Mouse (Mus musculus) liver, embryonic 11.5 days (tissue): ENCODE data around the gene Mn1. TPM values are rescaled to one million over a fixed set of nuclear protein-coding genes. Genes with fewer than 3 reads are reported as not detected.

ENCODE experiments used
- ATAC-seq: fragments of 200-750 bp; cut with Nextera tagmentation; replicated peaks from 2 replicates; pipeline ENCODE4 v1.8.0; 2017; ENCODE audit warnings: moderate number of reproducible peaks, mild to moderate bottlenecking, moderate TSS enrichment, moderate library complexity; ENCODE audit not compliant: low FRiP score
- DNase-seq: peaks from one replicate; pipeline ENCODE4 v3.0.0-alpha.2; 2017; ENCODE audit warnings: low spot score
- H3K27ac ChIP-seq: fragments of 300-500 bp; sonication (generic); 2 replicates; pipeline ENCODE4 v1.5.1; 2014; ENCODE audit warnings: mild to moderate bottlenecking, low read depth, low read length, control low read depth
- H3K27me3 ChIP-seq: fragments of 300-500 bp; sonication (generic); replicated peaks from 2 replicates; pipeline ENCODE4 v1.6.1; 2014; ENCODE audit warnings: low read length, mixed read lengths; ENCODE audit not compliant: control insufficient read depth, insufficient read depth
- H3K36me3 ChIP-seq: fragments of 300-500 bp; sonication (generic); 2 replicates; pipeline ENCODE4 v1.6.1; 2014; ENCODE audit warnings: mild to moderate bottlenecking, low read length, moderate library complexity, mixed read lengths; ENCODE audit not compliant: control insufficient read depth, insufficient read depth
- H3K4me1 ChIP-seq: fragments of 300-500 bp; sonication (generic); replicated peaks from 2 replicates; pipeline ENCODE4 v1.6.1; 2014; ENCODE audit warnings: low read length, mixed read lengths; ENCODE audit not compliant: control insufficient read depth, insufficient read depth
- H3K4me2 ChIP-seq: fragments of 300-500 bp; sonication (generic); 2 replicates; pipeline ENCODE4 v1.6.1; 2014; ENCODE audit warnings: mild to moderate bottlenecking, control low read depth, moderate library complexity
- H3K4me3 ChIP-seq: fragments of 300-500 bp; sonication (generic); 2 replicates; pipeline ENCODE4 v1.5.1; 2014; ENCODE audit warnings: low read depth, low read length, control low read depth
- H3K9ac ChIP-seq: fragments of 300-500 bp; sonication (generic); 2 replicates; pipeline ENCODE4 v1.6.1; 2014; ENCODE audit warnings: low read depth, low read length, control low read depth
- H3K9me3 ChIP-seq: fragments of 300-500 bp; sonication (generic); 2 replicates; pipeline ENCODE4 v1.6.1; 2016; ENCODE audit warnings: low read length, inconsistent platforms, mixed read lengths; ENCODE audit not compliant: control insufficient read depth
- WGBS: fragments of 180-500 bp; shearing (Covaris S2); extraction: QIAGEN DNeasy Blood & Tissue Kit; methylation state at CpG from one replicate; pipeline ENCODE4 v1.1.7; 2014; 5-methylcytosine and 5-hydroxymethylcytosine counted together
- polyA plus RNA-seq: library from polyadenylated mRNA; unstranded; fragments of >200 nt; fragmentation: Nextera tagmentation; extraction: Ambion mirVana; gene quantifications from 2 replicates; pipeline ENCODE4 v1.2.1, GENCODE M21; 2014

Gene Mn1
- polyA plus RNA-seq, 1 experiment from 2014 or later, result 5.3 TPM

DNA sequence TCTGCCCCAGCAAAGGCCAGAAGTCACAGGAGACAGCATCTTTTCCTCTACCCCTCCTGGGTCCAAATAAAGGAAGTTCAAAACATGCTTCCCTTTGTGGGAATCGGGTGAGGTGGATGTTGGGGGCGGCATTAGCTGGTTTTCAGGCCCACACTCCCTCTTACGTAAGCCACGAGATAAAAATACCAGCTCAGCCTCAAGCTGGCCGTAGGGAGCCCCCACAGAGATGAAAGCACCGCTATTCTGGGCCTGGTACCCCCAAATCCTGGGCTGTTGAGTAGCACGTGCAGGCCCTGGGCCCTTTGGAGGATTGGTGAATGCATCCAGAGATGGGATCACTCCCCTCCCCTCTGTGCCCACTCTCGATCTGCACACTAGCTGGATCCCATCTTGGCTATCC, 32.5 kb downstream of the Mn1 start:
- no peak for DNase-seq
- Histone ChIP-seq H3K9ac (no peak overlapping the region), H3K36me3 (0 out of 2 replicates have a peak, but pooled peaks cover under 1% of the 10 kb centered on the region), H3K27me3 (no peaks in the 10 kb centered on the region), H3K4me2 (no peak overlapping the region), H3K27ac (no peak overlapping the region), H3K9me3 (no peaks in the 10 kb centered on the region), H3K4me3 (no peak overlapping the region), H3K4me1 (no peaks in the 10 kb centered on the region)
- ATAC-seq, result no peak
- 48% methylated on average over 8 of the region's 8 CpGs for WGBS

DNA sequence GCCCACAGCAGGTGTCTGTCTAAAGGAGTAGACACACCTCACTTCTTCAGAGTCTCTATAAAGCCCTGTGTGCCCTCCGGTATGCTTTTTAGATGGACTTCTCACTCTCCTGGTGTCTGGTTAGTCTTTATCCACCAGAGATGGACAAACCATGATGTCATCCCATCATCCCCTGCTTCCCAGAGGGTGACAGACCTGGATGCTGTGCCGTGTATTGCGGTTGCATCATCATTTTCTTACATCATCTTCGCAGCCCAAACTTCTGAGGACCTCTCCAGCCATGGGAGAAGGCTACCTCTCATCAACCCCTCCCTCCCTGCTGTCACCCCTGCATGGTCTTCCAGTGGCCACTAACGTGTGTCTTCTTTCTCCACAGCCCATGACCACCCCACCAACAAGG, 37.1 kb downstream of the Mn1 start:
- Histone ChIP-seq H3K36me3 (no peaks in the 10 kb centered on the region), H3K27ac (no peak overlapping the region), H3K9ac (no peak overlapping the region), H3K4me1 (no peaks in the 10 kb centered on the region), H3K4me2 (no peak overlapping the region), H3K27me3 (no peaks in the 10 kb centered on the region), H3K4me3 (no peak overlapping the region), H3K9me3 (no peaks in the 10 kb centered on the region)
- ATAC-seq (no peak), DNase-seq (no peak)
- 81% methylated on average over 5 of the region's 5 CpGs for WGBS

DNA sequence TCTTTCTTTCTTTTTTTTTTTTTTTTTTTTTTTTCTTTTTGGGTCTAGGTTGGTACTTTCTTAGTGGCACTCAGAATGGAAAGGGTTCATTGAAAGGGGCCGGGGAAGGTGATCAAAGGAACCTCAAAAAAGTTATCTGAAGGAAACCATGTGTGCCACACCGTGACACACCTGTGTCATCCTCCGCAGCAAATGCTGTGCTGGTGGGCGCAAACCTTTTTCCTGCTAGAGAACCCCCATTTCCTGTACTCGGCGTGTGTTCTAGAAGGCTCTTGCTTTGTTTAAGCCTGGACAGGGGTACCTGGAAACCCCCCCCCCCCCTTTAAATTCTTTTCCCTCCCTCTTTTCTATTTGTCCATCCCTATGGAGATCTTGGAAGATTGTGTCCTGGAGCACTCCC, 37.7 kb downstream of the Mn1 start:
- Histone ChIP-seq H3K9me3 (no peaks in the 10 kb centered on the region), H3K4me1 (no peaks in the 10 kb centered on the region), H3K4me3 (no peak overlapping the region), H3K36me3 (no peaks in the 10 kb centered on the region), H3K9ac (no peak overlapping the region), H3K4me2 (no peak overlapping the region), H3K27me3 (no peaks in the 10 kb centered on the region), H3K27ac (no peak overlapping the region)
- 83% methylated on average over 6 of the region's 6 CpGs for WGBS
- no peak for DNase-seq
- ATAC-seq, result no peak

DNA sequence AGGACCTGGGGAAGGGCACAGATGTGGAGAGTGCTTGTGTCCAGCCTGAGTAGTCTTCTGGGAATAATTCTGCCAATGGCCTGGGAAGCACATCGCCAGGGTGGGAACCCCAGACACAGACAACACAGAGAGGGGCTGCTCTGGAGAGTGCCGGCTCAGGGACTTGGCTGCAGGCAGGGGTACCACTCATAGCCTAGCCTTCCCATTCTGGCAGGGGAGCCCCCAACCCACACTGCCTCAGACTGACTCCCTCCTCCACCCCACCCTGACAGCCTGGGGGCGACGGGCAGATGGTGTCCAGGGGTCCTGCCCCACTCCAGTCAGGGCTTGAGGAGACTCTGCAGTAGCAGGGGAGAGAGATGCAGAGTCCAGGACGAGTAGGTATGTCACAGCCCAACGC, 41.5 kb downstream of the Mn1 start:
- no peaks in the 10 kb centered on the region for H3K27me3 ChIP-seq
- H3K9ac ChIP-seq, result no peak overlapping the region
- no peak overlapping the region for H3K4me2 ChIP-seq
- no peaks in the 10 kb centered on the region for H3K4me1 ChIP-seq
- no peak for DNase-seq
- no peak for ATAC-seq
- H3K36me3 ChIP-seq, result no peaks in the 10 kb centered on the region
- no peak overlapping the region for H3K4me3 ChIP-seq
- H3K27ac ChIP-seq, result no peak overlapping the region
- no peaks in the 10 kb centered on the region for H3K9me3 ChIP-seq
- WGBS, result 86% methylated on average over 6 of the region's 6 CpGs

DNA sequence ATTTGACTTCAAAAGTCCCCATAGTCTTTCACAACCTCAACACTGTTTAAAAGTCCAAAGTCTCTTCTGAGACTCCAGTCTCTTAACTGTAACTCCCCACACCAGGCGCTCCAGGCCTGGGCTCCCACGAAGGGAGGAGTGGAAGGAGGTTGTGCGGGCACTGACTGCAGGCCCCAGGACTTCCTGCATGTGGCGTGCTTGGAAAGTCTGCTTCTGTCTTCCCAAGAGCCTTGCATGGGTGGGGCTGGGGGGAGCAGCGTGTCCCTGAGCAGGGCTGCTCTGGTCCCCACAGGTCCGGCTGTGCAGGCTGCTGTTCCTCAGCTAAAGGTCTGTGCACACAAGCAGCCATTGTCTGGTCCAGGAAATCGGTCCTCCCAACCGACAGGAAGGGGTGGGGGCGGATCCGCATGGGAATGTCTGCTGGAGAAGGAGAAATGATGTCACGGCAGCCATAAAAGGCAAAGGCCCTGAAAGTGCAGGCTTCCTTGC, 48.7 kb downstream of the Mn1 start:
- no peak overlapping the region for H3K9ac ChIP-seq
- ATAC-seq (no peak; the same call in 1 of the 2 replicates), DNase-seq (no peak)
- peaks cover 3% of the 10 kb centered on the region; the same call in 1 of the 2 replicates for H3K9me3 ChIP-seq
- no peak overlapping the region for H3K4me3 ChIP-seq
- H3K4me1 ChIP-seq, result peaks cover 3% of the 10 kb centered on the region
- H3K27me3 ChIP-seq, result no peaks in the 10 kb centered on the region
- no peaks in the 10 kb centered on the region for H3K36me3 ChIP-seq
- H3K27ac ChIP-seq, result no peak overlapping the region
- WGBS, result 52% methylated on average over 11 of the region's 11 CpGs
- no peak overlapping the region for H3K4me2 ChIP-seq

DNA sequence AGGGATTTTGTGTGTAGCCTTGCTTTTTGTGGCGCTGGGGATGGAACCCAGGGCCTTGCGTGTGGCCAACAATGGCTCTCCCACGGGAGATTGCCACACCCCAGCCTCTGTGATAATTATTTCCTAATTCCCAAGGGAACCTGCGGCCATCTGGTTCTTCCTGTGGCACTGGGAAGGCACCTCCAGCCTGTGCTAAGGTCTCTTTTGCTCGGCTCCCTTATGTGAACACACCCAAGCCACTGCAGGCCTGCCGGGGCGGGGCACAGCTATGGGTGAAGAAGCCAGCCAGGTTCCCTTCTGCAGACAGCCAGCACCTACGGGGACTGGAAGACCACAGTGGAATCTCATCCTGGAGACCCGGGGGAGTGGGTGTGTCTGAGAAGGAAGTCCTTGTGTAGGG, 49.3 kb downstream of the Mn1 start:
- Histone ChIP-seq H3K4me3 (no peak overlapping the region), H3K4me1 (peaks cover 3% of the 10 kb centered on the region), H3K9me3 (peaks cover 3% of the 10 kb centered on the region; the same call in 1 of the 2 replicates), H3K9ac (no peak overlapping the region), H3K4me2 (no peak overlapping the region), H3K36me3 (no peaks in the 10 kb centered on the region), H3K27me3 (no peaks in the 10 kb centered on the region), H3K27ac (no peak overlapping the region)
- WGBS, result 56% methylated on average over 9 of the region's 9 CpGs
- DNase-seq, result no peak
- no peak for ATAC-seq

DNA sequence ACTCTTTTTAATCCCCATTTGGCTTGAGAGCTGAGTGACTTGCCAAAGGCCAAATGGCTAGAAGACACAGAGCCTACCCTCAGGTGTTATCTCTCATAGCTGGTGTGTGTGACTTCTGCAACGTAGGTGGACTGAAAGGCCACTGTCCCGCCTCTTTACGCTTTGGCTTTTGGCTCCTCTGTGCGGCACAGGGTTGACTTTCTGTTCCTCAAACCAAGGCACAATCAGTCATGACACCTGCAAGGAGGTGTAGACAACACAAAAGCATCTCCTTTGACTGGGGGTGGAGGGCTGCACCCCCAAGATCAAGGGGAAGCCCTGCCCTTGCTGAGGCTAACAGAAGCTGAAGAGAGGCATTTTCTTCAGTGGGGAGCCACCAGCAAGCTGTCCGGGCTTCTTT, 50.5 kb downstream of the Mn1 start:
- 45% methylated on average over 5 of the region's 5 CpGs for WGBS
- no peak for ATAC-seq

DNA sequence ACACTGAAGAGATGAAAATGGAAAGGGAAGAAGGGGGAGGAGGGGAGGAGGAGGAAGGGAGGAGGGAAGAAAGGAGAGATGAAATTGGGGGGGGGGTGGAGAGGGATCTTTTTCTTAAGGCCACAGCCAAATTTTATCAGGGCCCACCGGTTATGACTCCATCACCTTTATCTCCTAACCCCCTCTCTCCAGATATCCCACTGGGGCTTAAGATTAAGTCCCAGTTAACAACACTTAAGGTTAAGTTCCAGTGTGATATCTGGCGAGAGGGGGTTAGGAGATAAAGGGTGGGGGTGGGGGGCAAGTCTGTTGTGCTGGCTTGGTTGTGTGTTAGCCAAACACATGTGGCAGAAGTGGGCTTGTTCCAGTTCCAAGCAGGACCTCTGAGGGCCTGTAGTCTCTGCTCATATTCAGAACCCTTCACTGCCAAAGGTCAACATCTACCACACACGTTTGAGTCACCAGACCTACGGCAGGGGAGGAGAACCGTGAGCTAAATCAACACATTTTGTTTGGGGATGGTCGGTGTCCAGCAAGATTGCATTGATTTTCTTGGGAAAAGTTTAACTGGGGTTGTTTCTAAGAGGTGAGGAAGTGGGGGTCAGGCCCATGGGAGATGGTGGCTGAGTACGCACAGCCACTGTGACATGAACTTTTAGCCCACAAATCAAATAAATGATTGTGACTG, 52.2 kb downstream of the Mn1 start:
- no peak for DNase-seq
- no peaks in the 10 kb centered on the region for H3K36me3 ChIP-seq
- H3K4me1 ChIP-seq, result peaks cover 3% of the 10 kb centered on the region
- peaks cover 3% of the 10 kb centered on the region; the same call in 1 of the 2 replicates for H3K9me3 ChIP-seq
- H3K27ac ChIP-seq, result no peak overlapping the region
- no peak overlapping the region for H3K4me2 ChIP-seq
- no peaks in the 10 kb centered on the region for H3K27me3 ChIP-seq
- peak; percentile 53 for ATAC-seq
- WGBS, result 53% methylated on average over 7 of the region's 7 CpGs
- no peak overlapping the region for H3K9ac ChIP-seq
- H3K4me3 ChIP-seq, result no peak overlapping the region

More for the DNA sequence above, 50.5 kb downstream of the Mn1 start:
- H3K36me3 ChIP-seq, result no peaks in the 10 kb centered on the region
- peaks cover 3% of the 10 kb centered on the region; the same call in 1 of the 2 replicates for H3K9me3 ChIP-seq
- no peak overlapping the region for H3K27ac ChIP-seq
- peaks cover 3% of the 10 kb centered on the region for H3K4me1 ChIP-seq
- no peak overlapping the region for H3K4me2 ChIP-seq
- no peak for DNase-seq
- no peak overlapping the region for H3K4me3 ChIP-seq
- H3K27me3 ChIP-seq, result no peaks in the 10 kb centered on the region
- no peak overlapping the region for H3K9ac ChIP-seq

DNA sequence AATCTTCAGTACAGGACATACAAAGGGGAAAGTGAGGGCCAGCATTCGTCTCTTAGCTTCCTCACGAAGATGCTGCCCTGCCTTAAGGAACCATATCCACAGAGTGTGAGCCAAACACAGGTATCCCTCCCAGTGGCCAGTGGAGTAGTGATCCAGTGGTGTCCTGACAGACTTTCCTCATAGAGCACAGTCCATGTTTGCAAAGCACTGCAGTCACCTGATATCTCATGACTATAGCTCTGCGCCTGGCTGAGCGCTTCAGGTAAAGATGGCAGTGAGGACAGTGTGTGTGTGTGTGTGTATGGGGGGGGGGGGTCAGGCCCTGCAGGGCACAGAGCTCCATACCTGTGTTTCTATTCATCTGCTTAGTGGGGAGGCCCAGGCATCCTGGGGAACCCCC, 53.7 kb downstream of the Mn1 start:
- no peaks in the 10 kb centered on the region for H3K36me3 ChIP-seq
- no peak overlapping the region for H3K4me2 ChIP-seq
- no peak for ATAC-seq
- H3K4me3 ChIP-seq, result no peak overlapping the region
- no peaks in the 10 kb centered on the region for H3K9me3 ChIP-seq
- 76% methylated on average over 4 of the region's 4 CpGs for WGBS
- H3K9ac ChIP-seq, result no peak overlapping the region
- H3K4me1 ChIP-seq, result peaks cover 3% of the 10 kb centered on the region
- no peaks in the 10 kb centered on the region for H3K27me3 ChIP-seq
- no peak for DNase-seq
- no peak overlapping the region for H3K27ac ChIP-seq
